Mouse (Mus musculus) c-Kit-negative CD71-positive TER-119-positive erythroid progenitor cells, embryonic 14.5 days (primary cell): ENCODE results near the gene Gle1.

Experiments used
- DNase-seq: peaks from one replicate; pipeline ENCODE4 v3.0.0-alpha.2; 2013; ENCODE audit warnings: low read depth, low spot score

Gle1 gene

GRCm38 (mm10) chr2:29964354-29965249, 29.4 kb downstream of the Gle1 start:
- no peak for DNase-seq

GRCm38 (mm10) chr2:29965250-29965843, 30.1 kb downstream of the Gle1 start, which contains the start of gene Sptan1:
Gene Sptan1, plus strand, starts transcription at chr2:29965560.
- peak; percentile 31 for DNase-seq

GRCm38 (mm10) chr2:29965906-29966305, 30.7 kb downstream of the Gle1 start:
- DNase-seq = no peak

GRCm38 (mm10) chr2:29966826-29967225, 31.6 kb downstream of the Gle1 start:
- no peak for DNase-seq

GRCm38 (mm10) chr2:29967768-29968167, 32.5 kb downstream of the Gle1 start:
- DNase-seq = no peak

- no peak for DNase-seq
Observed at GRCm38 (mm10) chr2:29968638-29969037, 33.4 kb downstream of the Gle1 start.

GRCm38 (mm10) chr2:29971838-29972635, 36.8 kb downstream of the Gle1 start:
- peak; percentile 20 for DNase-seq

- no peak for DNase-seq
Observed at GRCm38 (mm10) chr2:29973525-29973924, 38.3 kb downstream of the Gle1 start.

GRCm38 (mm10) chr2:29977307-29977706, 42.1 kb downstream of the Gle1 start:
- DNase-seq = peak; percentile 22

- no peak for DNase-seq
Observed at GRCm38 (mm10) chr2:29980661-29981060, 45.4 kb downstream of the Gle1 start.

GRCm38 (mm10) chr2:29991962-29992361, 56.7 kb downstream of the Gle1 start:
- no peak for DNase-seq

GRCm38 (mm10) chr2:30009101-30009500, 73.9 kb downstream of the Gle1 start:
- DNase-seq = no peak
